Mouse (Mus musculus): ENCODE measurements at regions not wholly inside any gene's neighbourhood (a gene's known extent, or its start where the extent isn't known, plus 50 kb on each side); places are given as distances from the start of the nearest gene placed in this dataset.

DNA sequence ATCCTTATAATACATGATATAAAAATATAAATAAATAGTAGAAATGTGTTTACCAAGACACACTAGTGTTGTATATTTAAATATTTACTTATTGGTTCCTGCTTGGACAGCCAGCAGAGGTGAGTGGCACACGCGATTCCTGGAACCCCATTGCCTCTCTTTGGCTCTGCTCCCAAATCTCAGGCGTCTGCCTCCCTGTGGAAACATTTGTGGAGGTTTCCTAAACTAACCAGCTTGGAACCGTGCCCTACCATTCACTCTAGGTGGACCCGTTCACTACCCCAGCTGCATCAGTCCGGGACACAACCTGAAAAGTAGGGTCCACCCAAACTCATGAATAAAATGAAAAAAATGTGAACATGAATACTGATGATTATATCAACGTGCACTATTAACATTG is 404.0 kb upstream of the Defb41 start:
- no peak for DNase-seq
- intact Hi-C loops (cut with DNase I): no loop called here
- TF ChIP-seq CTCF (IDR thresholded peaks at IDR 0.05): no peak
- no peak overlapping the region for H3K27ac ChIP-seq
- H3K4me3 ChIP-seq: no peak overlapping the region

DNA sequence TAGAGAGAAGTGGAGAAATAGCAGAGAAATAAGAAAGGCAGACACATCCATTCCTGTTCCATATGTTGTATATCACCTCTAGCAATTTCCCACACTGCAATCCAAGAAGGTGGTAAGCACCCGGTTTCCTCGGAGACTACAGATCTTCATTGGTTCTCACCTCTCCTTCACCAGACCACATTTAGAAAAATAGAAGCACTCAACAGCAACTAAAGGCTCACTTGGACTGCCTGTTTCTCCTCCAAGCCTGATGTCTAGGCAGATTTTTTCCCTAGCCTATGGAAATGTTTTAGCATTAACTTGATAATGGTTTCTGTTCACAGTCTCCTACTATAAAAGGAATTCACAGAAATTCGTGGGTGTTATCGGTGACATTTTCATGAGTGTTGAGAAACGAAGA is 403.3 kb upstream of the Defb41 start:
- intact Hi-C loops (cut with DNase I): no loop called here

DNA sequence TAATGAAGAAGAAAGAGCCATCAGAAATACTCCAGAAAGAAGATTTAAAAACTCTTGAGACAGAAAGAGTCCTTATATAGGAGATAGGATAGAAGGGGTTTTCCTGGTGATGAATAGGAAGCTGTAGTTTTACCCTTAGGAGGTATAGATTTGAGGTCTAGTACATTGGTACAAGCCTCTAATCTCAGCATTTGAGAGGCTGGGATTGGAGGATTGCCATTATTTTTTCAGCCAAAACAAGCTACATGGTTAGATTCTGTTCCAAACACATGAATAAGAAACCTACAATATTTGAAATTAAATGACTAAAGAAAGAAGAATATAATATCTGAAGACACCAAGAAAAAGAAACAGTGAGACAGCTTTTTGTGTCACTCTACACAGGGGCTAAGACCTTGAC is 375.9 kb upstream of the Defb41 start:
- intact Hi-C loops (cut with DNase I): no loop called here

More for the DNA sequence above, 403.3 kb upstream of the Defb41 start:
- Histone ChIP-seq H3K27ac (no peak overlapping the region), H3K4me3 (no peak overlapping the region)
- DNase-seq: no peak
- no peak for TF ChIP-seq CTCF (IDR thresholded peaks at IDR 0.05)

DNA sequence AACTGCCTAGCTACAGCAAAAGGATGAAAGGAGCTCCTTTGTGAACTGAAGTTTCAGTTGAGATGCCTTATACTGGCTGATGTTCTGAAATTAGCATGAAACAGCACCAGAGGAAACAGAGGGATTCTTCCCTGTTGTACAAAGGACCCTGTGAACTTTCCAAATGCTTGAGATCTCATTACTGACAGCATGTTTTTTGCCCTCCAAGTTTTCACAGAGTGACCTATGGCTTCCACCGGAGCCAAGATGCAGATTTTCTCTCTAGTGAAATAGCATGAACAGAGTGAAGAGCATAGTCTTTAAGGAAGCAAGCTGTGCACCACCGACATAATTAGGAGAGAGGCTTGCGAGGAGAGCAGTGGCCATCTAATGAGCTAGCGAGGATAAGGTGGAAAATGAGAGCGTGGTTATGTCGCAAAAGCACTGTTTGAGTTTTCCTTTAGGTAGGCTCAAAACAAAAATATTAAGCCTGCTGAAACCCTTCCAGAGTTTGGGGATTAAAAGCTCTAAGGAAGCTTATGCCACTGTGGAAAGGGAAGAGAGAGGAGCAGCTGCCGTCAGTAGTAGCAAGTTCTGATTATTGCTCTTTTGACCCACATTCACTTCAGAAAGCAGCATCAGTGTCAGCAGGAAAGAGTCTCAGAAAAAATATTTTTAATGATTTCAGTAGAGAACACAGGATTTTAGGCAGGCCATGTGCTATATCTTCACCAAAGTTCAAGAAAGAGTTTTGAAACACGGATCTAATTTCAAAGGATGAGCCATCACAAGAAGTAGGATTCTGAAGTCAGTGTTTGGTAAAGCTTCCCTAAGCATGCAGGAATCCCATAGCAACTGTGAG is 374.7 kb upstream of the Defb41 start:
- Histone ChIP-seq H3K27ac (no peak overlapping the region), H3K4me3 (no peak overlapping the region)
- DNase-seq: no peak
- intact Hi-C loops (cut with DNase I): no loop called here
- no peak for TF ChIP-seq CTCF (IDR thresholded peaks at IDR 0.05)

More for the DNA sequence above, 375.9 kb upstream of the Defb41 start:
- TF ChIP-seq CTCF (IDR thresholded peaks at IDR 0.05): no peak
- Histone ChIP-seq H3K27ac (no peak overlapping the region), H3K4me3 (no peak overlapping the region)
- DNase-seq: no peak

DNA sequence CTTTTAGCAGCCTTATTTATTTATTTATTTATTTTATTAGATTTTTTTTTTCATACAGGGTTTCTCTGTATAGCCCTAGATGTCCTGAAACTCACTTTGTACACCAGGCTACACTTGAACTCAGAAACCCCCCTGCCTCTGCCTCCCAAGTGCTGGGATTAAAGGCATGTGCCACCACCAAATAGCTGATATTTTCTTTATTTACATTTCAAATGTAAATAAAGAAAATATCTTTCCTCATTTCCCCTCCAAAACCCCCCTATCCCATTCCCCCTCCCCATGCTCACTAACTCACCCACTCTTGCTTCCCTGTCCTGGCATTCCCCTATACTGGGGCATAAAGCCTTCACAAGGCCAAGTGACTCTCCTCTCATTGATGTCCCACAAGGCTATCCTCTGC is 372.4 kb upstream of the Defb41 start:
- intact Hi-C loops (cut with DNase I): no loop called here
- DNase-seq: no peak
- no peak for TF ChIP-seq CTCF (IDR thresholded peaks at IDR 0.05)
- Histone ChIP-seq H3K4me3 (no peak overlapping the region), H3K27ac (no peak overlapping the region)

- intact Hi-C loops (cut with DNase I): no loop called here
- Histone ChIP-seq H3K4me3 (no peak overlapping the region), H3K27ac (no peak overlapping the region)
- DNase-seq: no peak
- TF ChIP-seq CTCF (IDR thresholded peaks at IDR 0.05): no peak
Observed at GRCm38 (mm10) chr1:18610231-18610630, 345.3 kb upstream of the Defb41 start.

DNA sequence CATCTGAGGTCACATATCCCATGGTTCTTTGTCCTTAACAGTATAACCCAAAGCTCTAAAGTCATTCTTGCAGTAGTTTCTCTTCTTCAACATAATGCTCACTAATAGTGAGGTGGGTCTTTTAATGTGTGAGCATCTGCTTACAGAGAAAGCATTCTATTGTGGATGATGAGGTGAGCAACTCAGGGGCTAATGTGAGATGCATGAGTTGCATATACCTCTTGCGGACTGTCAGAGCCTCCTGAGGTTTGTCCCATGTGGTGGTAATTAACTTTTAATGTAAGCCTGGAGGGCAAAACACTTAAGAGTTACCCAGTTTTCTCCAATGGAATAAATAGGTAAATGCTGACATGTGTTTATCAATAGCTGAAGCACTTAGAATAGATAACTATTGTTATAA is 334.9 kb upstream of the Defb41 start:
- Histone ChIP-seq H3K4me3 (no peak overlapping the region), H3K27ac (no peak overlapping the region)
- TF ChIP-seq CTCF (IDR thresholded peaks at IDR 0.05): no peak
- no peak for DNase-seq
- intact Hi-C loops (cut with DNase I): no loop called here

- no peak overlapping the region for H3K27ac ChIP-seq
- intact Hi-C loops (cut with DNase I): no loop called here
- no peak for TF ChIP-seq CTCF (IDR thresholded peaks at IDR 0.05)
- no peak overlapping the region for H3K4me3 ChIP-seq
- DNase-seq: no peak
Observed at GRCm38 (mm10) chr1:18598908-18599307, 334.0 kb upstream of the Defb41 start.

GRCm38 (mm10) chr1:18583358-18584128 is 318.6 kb upstream of the Defb41 start:
- Histone ChIP-seq H3K4me3 (no peak overlapping the region), H3K27ac (no peak overlapping the region)
- TF ChIP-seq CTCF (IDR thresholded peaks at IDR 0.05): no peak
- intact Hi-C loops (cut with DNase I): no loop called here
- no peak for DNase-seq

- H3K4me3 ChIP-seq: no peak overlapping the region
- no peak for TF ChIP-seq CTCF (IDR thresholded peaks at IDR 0.05)
Observed at GRCm38 (mm10) chr1:18578625-18579024, 313.7 kb upstream of the Defb41 start.

DNA sequence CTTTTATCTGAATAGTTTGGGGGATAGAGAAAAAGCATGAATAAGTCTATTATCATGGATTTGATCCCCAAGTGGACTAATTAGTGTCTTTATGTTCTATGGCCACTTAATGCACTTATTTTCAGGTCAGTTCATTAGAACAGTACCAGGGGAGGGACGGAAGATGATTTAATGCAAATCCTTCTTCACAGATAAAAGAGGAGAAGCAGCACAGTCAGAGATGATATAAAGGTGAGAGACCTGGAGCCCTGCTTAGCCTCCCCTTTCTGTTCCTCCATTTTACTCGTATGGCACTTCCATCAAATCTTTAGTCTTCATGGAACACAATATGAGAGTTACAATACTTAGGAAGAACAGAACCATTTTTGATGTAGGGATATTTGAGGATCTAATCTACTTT is 302.1 kb upstream of the Defb41 start:
- Histone ChIP-seq H3K4me3 (no peak overlapping the region), H3K27ac (no peak overlapping the region)
- intact Hi-C loops (cut with DNase I): no loop called here
- no peak for TF ChIP-seq CTCF (IDR thresholded peaks at IDR 0.05)
- no peak for DNase-seq

More at GRCm38 (mm10) chr1:18578625-18579024, 313.7 kb upstream of the Defb41 start:
- no peak overlapping the region for H3K27ac ChIP-seq
- no peak for DNase-seq
- intact Hi-C loops (cut with DNase I): no loop called here

- no peak for TF ChIP-seq CTCF (IDR thresholded peaks at IDR 0.05)
- DNase-seq: no peak
- no peak overlapping the region for H3K4me3 ChIP-seq
- no peak overlapping the region for H3K27ac ChIP-seq
- intact Hi-C loops (cut with DNase I): no loop called here
Observed at GRCm38 (mm10) chr1:18551211-18551610, 286.3 kb upstream of the Defb41 start.

DNA sequence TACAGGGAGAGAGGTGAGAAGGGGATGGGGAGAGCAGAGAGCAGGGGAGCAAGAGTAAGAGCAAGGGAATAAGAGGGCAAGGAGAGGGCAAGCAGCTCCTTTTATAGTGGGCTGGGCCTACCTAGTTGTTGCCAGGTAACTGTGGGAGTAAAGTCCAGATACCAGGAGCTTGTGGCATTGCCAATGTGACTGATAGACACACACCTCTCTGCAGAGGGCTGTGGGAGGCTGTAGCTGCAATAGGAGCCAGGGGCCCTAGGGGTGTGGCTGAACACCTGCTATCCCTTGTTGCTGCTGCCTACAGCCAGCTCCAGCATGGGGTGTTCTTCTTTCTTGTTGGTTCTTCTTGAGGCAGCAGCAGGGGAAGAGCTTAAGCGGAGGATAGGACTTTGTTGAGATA is 266.8 kb upstream of the Defb41 start:
- no peak for DNase-seq
- H3K27ac ChIP-seq: no peak overlapping the region
- intact Hi-C loops (cut with DNase I): no loop called here
- no peak overlapping the region for H3K4me3 ChIP-seq
- TF ChIP-seq CTCF (IDR thresholded peaks at IDR 0.05): no peak
